Mouse (Mus musculus) spleen, adult 2 months (tissue): ENCODE data around the gene Tubb4b.
A peak's percentile ranks its signal among the peaks of the same experiment; 100 is the strongest.

Experiments used
- CTCF ChIP-seq: fragments of 200-500 bp; IDR thresholded peaks from 2 replicates; pipeline ENCODE4 v1.5.1; 2011; ENCODE audit warnings: mild to moderate bottlenecking, inconsistent platforms; ENCODE audit not compliant: insufficient read depth, insufficient read length, insufficient replicate concordance; ENCODE audit errors: extremely low read depth
- POLR2A ChIP-seq: fragments of 200-500 bp; IDR thresholded peaks from 2 replicates; pipeline ENCODE4 v1.6.1; 2011; ENCODE audit warnings: low read depth, low read length, inconsistent platforms

DNA sequence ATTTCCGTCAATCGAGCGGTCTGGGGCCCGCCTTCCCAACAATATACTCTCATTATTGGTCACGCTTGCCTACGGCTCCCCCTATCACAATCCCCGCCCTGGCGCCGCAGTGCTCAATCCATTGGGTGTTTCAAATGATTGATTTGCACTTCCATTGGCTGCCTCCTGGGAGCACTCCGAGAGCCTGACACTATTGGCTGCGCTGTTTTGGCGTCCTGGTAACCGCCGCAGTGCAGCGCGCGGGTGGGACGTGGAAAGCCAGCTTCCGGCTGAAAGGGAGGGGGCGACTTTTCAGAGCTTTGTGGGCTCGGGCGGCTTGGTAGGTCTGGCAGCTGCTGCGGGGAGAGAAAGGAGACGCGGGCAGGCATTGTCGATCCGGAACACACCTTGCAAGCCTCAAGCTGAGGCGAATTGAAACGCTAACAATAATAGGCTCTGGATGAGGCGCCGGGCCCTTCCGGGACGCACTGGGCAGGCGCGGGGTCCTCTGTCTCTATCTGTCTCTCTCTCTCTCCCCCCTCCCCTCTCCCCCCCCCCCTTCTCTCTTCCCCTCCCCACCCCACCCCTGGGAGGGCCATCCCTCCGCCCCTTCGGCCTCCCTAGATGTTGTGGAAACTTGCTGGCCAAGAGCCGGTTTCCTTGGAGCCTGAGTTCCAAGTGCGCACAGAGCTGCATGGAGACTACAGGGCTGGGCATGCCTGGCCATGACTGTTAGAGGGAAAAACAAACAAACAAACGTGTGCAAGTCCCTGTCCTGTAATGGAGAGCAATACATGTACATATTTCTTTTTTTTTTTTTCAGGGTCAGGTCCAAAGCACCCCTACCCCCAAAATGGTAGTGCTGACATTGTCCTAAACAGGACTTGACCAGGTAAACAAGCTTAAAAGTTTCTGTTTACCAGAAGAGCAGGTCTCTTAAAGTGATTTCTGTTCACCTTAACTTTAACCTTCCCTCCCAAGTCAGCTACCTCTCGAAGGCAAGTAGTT is 557 bp upstream of the Tubb4b start:
- TF ChIP-seq CTCF = no peak
- peak; percentile 60; the same call in 1 of the 2 replicates for TF ChIP-seq POLR2A
